Mouse (Mus musculus) v-Abl transformed pro-B cells (cell line): ENCODE data around the gene Gpr88.

ENCODE experiments used
- in situ Hi-C, 2 experiments: fragments of 400-800 bp; cut with MboI; formaldehyde crosslinking; loops; one replicate each; pipeline ENCODE4 v1.15.1; 2025; ENCODE audit not compliant: unreplicated experiment in 2 of 2

The Gpr88 gene

GRCm38 (mm10) chr3:116253077-116253531, at the start of gene Gpr88:
Gpr88 (minus strand) TSS chr3:116253503.
- in situ Hi-C loops: no loop called here

- in situ Hi-C loops: loop anchor here in 1 of 2 experiments (25.0 kb wide), 1 partner anchor 690 kb away; no protein-coding TSS in a partner anchor
These were observed 49.3 kb upstream of the Gpr88 start for GRCm38 (mm10) chr3:116302581-116302980.

GRCm38 (mm10) chr3:116301754-116302153, 48.5 kb upstream of the Gpr88 start:
- in situ Hi-C loops: loop anchor here in 1 of 2 experiments (25.0 kb wide), 1 partner anchor 689 kb away; no protein-coding TSS in a partner anchor

GRCm38 (mm10) chr3:116298727-116299126, 45.4 kb upstream of the Gpr88 start:
- in situ Hi-C loops: no loop called here

GRCm38 (mm10) chr3:116298003-116298402, 44.7 kb upstream of the Gpr88 start:
- in situ Hi-C loops: no loop called here

GRCm38 (mm10) chr3:116297170-116297569, 43.9 kb upstream of the Gpr88 start:
- in situ Hi-C loops: no loop called here

- in situ Hi-C loops: no loop called here
These were observed 36.9 kb upstream of the Gpr88 start for GRCm38 (mm10) chr3:116290041-116290815.

GRCm38 (mm10) chr3:116288833-116289232, 35.5 kb upstream of the Gpr88 start:
- in situ Hi-C loops: no loop called here

GRCm38 (mm10) chr3:116284735-116285134, 31.4 kb upstream of the Gpr88 start:
- in situ Hi-C loops: no loop called here

GRCm38 (mm10) chr3:116283996-116284395, 30.7 kb upstream of the Gpr88 start:
- in situ Hi-C loops: no loop called here

- in situ Hi-C loops: no loop called here
These were observed 28.4 kb upstream of the Gpr88 start for GRCm38 (mm10) chr3:116281663-116282062.

- in situ Hi-C loops: no loop called here
These were observed 23.8 kb upstream of the Gpr88 start for GRCm38 (mm10) chr3:116277146-116277545.

- in situ Hi-C loops: no loop called here
These were observed 18.4 kb upstream of the Gpr88 start for GRCm38 (mm10) chr3:116271679-116272078.

- in situ Hi-C loops: no loop called here
These were observed 13.8 kb upstream of the Gpr88 start for GRCm38 (mm10) chr3:116267036-116267654.

- in situ Hi-C loops: no loop called here
These were observed 13.1 kb upstream of the Gpr88 start for GRCm38 (mm10) chr3:116266360-116266759.

- in situ Hi-C loops: no loop called here
These were observed 10.7 kb upstream of the Gpr88 start for GRCm38 (mm10) chr3:116263977-116264376.

- in situ Hi-C loops: no loop called here
These were observed 9.8 kb upstream of the Gpr88 start for GRCm38 (mm10) chr3:116263061-116263460.

- in situ Hi-C loops: no loop called here
These were observed 2.8 kb upstream of the Gpr88 start for GRCm38 (mm10) chr3:116256104-116256503.

- in situ Hi-C loops: no loop called here
These were observed 855 bp downstream of the Gpr88 start for GRCm38 (mm10) chr3:116252255-116253040.

GRCm38 (mm10) chr3:116251481-116252254, 1.6 kb downstream of the Gpr88 start:
- in situ Hi-C loops: no loop called here
